Mouse (Mus musculus) erythroid progenitor cell, adult 5-6 weeks (primary cell): ENCODE measurements around the gene Cyb561d1. TPM values are rescaled to one million over a fixed set of nuclear protein-coding genes. Genes with fewer than 3 reads are reported as not detected.
"Not testable (repeated sequence)": the region's sequence is repeated elsewhere in the genome, so short reads cannot be mapped to it uniquely, and the experiment has no call there.

ENCODE experiments used
- ATAC-seq: replicated peaks from 2 replicates; pipeline ENCODE4 v1.8.0; 2016; ENCODE audit warnings: moderate number of reproducible peaks, mild to moderate bottlenecking, moderate TSS enrichment, inconsistent platforms; ENCODE audit not compliant: poor library complexity, low FRiP score, severe bottlenecking
- total RNA-seq, 2 experiments: library from RNA; stranded (forward) in 1 of 2; stranded (reverse) in 1 of 2; fragments of 150-400 nt in 1 of 2; fragments of 186-747, 209-891 nt in 1 of 2; gene quantifications; 2 replicates each; pipeline versions ENCODE4 v1.2.3 to v1.2.4; 2015 to 2017; ENCODE audit warnings: low replicate concordance in 2 of 2

The Cyb561d1 gene
- total RNA-seq (2015; ENCODE audit: low replicate concordance) = 1.4 and 2.1 TPM in 2 replicates
- 5.3 TPM in 1 of 2 replicates, not detected in the other for total RNA-seq (2017; ENCODE audit: low replicate concordance)

DNA sequence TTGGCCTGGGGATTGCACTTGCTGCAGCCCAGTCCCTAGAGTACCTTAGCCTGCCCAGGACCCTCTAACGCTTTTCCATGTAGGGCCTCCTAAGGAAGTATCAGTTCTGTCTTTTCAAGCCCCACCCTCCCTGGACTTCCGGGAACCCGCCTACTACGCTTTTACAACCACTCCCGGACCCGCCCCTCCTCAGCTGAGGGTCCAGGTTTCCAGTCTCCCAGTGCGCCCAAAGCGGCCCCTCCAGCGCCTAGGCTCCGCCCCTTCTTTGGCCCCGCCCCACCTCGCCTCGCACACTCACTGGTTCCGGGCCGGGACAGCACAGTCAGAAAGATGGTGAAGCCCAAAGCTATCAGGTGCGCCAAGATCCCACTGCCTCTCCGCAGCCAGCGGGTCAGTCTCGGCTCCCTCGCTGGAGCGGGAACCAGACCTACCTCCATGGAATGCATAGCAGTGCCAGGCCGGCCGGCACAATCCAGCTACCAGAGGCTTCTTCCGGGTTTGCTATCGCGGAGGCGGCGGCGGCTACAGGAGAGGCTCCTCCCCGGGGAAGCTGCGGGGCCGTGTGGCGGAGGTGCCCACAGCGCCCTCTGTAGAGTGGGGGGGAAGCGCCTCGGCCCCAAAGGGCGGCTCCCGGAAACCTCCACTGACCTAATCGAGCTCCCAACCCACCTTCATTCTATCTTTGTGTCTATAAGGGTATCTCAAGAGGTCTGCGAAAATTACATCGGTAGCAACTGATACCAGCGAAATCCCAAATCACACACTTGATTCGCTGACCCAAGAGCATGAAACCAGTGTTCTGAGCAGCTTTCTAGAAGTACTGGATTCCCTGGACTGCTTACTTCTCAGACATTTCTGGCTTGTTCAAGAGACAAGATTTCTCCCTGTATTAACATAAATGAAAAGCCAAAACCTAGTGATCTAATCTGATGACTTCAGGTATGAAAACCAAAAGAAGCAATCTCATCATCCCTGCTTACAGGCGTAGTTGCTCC, at the start of gene Cyb561d1:
TSS of gene Cyb561d1 (minus strand) at position 884 of the 995 bp plus-strand sequence.
- ATAC-seq = peak; percentile 91

DNA sequence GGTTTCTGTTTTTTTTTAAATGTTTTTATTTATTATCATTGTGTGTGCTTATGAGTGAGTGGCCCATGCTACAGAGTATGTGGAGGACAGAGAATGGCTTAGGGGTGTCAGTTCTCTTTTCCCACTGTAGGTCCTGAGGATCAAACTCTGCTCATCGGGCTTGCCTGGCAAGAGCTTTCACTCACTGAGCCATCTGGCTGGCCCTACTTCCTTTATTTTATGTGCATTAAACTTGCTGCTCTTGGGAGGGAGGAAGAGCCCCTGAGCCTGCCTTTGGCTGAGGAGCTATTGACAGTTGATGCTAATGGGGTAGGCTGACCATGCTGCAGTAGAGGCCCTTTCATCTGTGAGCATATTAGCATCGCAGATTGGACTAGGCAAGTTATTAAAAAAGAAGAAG, 45.8 kb upstream of the Cyb561d1 start:
- ATAC-seq = no peak

GRCm38 (mm10) chr3:108241243-108241839, 40.3 kb upstream of the Cyb561d1 start:
- ATAC-seq = no peak

DNA sequence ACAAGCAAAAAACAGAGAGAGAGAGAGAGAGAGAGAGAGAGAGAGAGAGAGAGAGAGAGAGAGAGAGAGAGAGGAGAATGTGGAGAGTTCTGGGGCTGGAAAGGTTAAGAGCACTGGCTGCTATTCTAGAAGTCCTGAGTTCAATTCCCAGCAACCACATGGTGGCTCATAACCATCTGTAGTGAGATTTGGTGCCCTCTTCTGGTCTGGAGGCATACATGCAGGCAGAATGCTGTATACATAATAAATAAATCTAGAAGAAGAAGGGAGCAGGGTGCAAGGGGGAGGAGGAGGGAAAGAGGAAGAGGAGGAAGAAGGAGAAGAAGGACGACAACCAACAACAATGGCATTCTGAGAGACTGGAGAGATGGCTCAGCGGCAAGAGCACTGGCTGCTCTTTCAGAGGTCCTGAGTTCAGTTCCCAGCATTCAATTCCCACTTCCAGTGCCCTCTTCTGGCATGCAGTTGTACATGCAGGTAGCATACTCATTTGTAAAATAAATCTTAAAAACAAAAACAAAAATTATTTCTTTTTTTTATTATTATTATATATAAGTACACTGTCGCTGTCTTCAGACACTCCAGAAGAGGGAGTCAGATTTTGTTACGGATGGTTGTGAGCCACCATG, 36.6 kb upstream of the Cyb561d1 start:
- not testable (repeated sequence) for ATAC-seq

DNA sequence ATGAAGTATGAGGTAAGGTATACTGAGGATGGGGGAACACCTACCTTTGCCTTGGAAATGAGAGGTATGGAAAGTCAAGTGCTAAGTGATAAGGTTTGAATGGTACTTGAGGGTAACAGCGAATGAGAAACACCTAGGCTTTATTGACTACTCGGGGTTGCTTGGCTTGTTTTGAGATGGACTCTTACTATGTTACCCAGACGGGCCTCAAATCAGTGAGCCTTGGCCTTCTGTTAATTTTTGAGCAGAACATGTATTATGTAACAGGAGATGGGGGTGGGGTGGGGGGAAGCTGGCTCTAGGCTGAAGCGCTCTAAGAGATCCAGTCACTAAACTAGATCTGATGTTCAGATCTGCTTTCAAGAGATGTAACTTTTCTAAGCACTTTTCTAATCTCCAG, 30.6 kb upstream of the Cyb561d1 start:
- no peak for ATAC-seq

GRCm38 (mm10) chr3:108227521-108227920, 26.5 kb upstream of the Cyb561d1 start:
- ATAC-seq = no peak

GRCm38 (mm10) chr3:108226558-108227350, 25.7 kb upstream of the Cyb561d1 start, which contains the start of gene Sypl2:
Gene Sypl2, minus strand, starts transcription at chr3:108226648.
- no peak for ATAC-seq

DNA sequence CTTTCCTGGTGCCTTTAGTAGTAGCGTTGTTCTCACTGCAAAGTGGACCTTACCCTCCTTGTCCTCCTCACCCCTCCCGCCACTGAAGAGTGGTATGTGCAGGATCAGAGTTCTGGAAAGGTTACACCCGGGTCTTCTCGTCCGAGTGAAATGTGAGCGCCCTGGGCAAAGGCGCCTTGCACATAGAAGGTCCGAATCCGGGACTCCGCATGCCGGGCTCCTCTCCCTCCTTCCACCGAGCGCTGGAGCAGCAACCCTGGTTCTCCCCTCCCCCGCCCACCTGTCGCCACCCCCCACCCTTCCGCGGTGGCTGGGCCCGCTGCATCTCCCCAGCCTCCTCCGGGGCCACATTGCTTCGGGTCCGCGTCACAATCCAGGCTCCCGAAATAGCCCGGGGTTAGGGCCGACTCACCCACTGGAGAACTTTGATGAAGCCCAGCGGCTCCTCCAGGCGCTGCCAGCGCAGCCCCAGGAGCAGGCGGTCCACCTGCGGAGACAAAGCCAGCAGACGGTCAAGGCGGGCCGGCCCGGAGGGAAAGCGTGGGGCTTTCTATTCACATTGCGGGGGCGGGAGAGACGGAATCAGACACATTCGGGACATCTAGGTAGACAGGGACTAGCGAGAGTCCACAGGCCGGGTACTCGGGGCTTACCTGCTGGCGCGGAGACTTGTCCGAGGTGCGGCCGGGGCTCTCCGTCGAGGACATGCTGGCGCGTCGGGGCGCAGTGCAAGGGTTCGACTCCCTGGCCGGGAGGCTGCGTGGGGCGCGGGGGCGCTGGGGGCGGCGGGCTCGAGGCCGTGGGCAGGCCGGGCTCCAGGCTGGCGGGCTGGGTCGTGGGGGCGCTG, 24.9 kb upstream of the Cyb561d1 start:
- no peak for ATAC-seq

DNA sequence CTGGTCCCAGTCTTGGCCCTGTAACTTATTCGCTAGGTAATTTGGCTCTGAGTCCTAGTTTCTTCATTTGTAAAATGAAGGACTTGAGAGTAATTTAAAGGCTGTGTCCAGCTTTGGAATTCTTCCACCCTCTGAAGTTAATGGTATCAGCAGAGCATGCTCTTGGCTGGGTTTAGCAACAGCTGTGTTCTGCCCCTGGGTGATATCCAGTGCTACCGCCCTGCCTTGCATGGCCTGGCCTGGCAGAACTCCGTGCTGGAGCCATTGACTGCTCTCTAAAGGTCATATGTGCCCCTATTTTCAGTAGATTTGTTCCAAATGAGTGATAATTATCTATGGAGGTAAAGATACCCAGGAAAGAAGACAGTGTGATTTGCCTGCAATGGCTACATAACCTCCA, 19.6 kb upstream of the Cyb561d1 start:
- ATAC-seq = no peak

- ATAC-seq = no peak
Measured at GRCm38 (mm10) chr3:108214734-108215133, 13.7 kb upstream of the Cyb561d1 start.

- ATAC-seq = no peak
Measured at GRCm38 (mm10) chr3:108212406-108212805, 11.4 kb upstream of the Cyb561d1 start.

GRCm38 (mm10) chr3:108211845-108212244, 10.8 kb upstream of the Cyb561d1 start:
- ATAC-seq = no peak

GRCm38 (mm10) chr3:108210771-108211139, 9.7 kb upstream of the Cyb561d1 start, which contains the start of gene Atxn7l2:
Gene Atxn7l2, minus strand, starts transcription at chr3:108210934.
- ATAC-seq = peak; percentile 20

GRCm38 (mm10) chr3:108209946-108210770, 9.1 kb upstream of the Cyb561d1 start:
- peak; percentile 76 for ATAC-seq

- ATAC-seq = no peak
Measured at GRCm38 (mm10) chr3:108209536-108209935, 8.5 kb upstream of the Cyb561d1 start.

GRCm38 (mm10) chr3:108209001-108209400, 8.0 kb upstream of the Cyb561d1 start:
- no peak for ATAC-seq

DNA sequence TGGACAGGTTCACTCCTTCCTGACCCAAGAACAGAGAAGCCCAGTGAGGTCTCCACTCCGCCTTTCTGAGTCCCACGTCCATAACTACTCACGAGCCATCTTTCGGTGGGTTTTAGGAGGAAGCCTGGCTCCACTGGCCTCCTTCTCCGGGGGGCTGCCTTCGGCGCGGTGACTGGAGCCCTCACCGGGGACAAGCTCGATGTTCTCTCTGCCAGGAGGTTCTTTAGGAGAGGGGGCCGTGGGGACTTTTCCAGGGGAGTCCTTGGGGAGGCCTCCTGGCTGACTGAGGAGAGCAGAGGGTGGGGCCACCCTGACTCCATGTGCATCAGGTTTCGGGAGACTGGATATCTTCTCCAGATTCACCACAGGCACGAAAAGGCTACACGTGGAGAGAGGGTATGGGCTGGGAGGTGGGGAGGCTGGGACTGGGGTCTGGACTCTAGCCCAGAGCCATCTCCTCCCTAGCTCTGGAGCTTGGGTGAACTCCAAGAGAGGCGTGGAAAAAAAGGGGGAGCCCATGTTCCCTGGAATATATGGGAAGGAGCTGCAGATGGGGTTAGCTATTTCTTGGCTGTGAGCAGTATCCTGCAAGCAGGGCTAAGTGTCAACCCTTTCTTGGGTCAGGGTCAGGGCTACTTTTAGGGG, 5.8 kb upstream of the Cyb561d1 start:
- ATAC-seq = no peak
